Mouse (Mus musculus) forebrain, embryonic 16.5 days (tissue): ENCODE measurements around the gene E130114P18Rik. TPM values are rescaled to one million over a fixed set of nuclear protein-coding genes. Genes with fewer than 3 reads are reported as not detected.

Experiments
- ATAC-seq: fragments of 200-750 bp; cut with Nextera tagmentation; 2 replicates; pipeline ENCODE4 v1.8.0; 2017; ENCODE audit warnings: mild to moderate bottlenecking, moderate library complexity
- H3K27ac ChIP-seq: fragments of 300-500 bp; sonication (generic); 2 replicates; pipeline ENCODE4 v1.5.1; 2014; ENCODE audit warnings: low read length, control low read depth
- H3K27me3 ChIP-seq: fragments of 300-500 bp; sonication (generic); replicated peaks from 2 replicates; pipeline ENCODE4 v1.6.1; 2014; ENCODE audit warnings: low read length; ENCODE audit not compliant: control insufficient read depth, insufficient read depth
- H3K36me3 ChIP-seq: fragments of 300-500 bp; sonication (generic); 2 replicates; pipeline ENCODE4 v1.6.1; 2014; ENCODE audit not compliant: control insufficient read depth, insufficient read depth
- H3K4me1 ChIP-seq: fragments of 300-500 bp; sonication (generic); replicated peaks from 2 replicates; pipeline ENCODE4 v1.6.1; 2014; ENCODE audit warnings: low read length; ENCODE audit not compliant: control insufficient read depth, insufficient read depth
- H3K4me2 ChIP-seq: fragments of 300-500 bp; sonication (generic); 2 replicates; pipeline ENCODE4 v1.6.1; 2014; ENCODE audit warnings: mild to moderate bottlenecking, low read length, control low read depth
- H3K4me3 ChIP-seq: fragments of 300-500 bp; sonication (generic); replicated peaks from 2 replicates; pipeline ENCODE4 v1.5.1; 2014; ENCODE audit warnings: mild to moderate bottlenecking, low read length, control low read depth
- H3K9ac ChIP-seq: fragments of 300-500 bp; sonication (generic); replicated peaks from 2 replicates; pipeline ENCODE4 v1.6.1; 2014; ENCODE audit warnings: low read depth, low read length, control low read depth
- H3K9me3 ChIP-seq: fragments of 300-500 bp; sonication (generic); 2 replicates; pipeline ENCODE4 v1.6.1; 2016; ENCODE audit warnings: low read length; ENCODE audit not compliant: control insufficient read depth
- WGBS: fragments of 180-500 bp; shearing (Covaris S2); extraction: QIAGEN DNeasy Blood & Tissue Kit; methylation state at CpG from one replicate; pipeline ENCODE4 v1.1.7; 2014; 5-methylcytosine and 5-hydroxymethylcytosine counted together
- polyA plus RNA-seq: library from polyadenylated mRNA; unstranded; fragments of >200 nt; fragmentation: Nextera tagmentation; extraction: Ambion mirVana; gene quantifications from 2 replicates; pipeline ENCODE4 v1.2.1, GENCODE M21; 2015

E130114P18Rik gene
- polyA plus RNA-seq, 1 experiment from 2014 or later: 31.0 TPM

GRCm38 (mm10) chr4:97618668-97619373 is 159.1 kb downstream of the E130114P18Rik start:
- Histone ChIP-seq H3K9ac (peak overlapping the region; percentile 43; the same call in 1 of the 2 replicates), H3K4me3 (no peak overlapping the region; the same call in 1 of the 2 replicates), H3K27ac (peak overlapping the region; percentile 86), H3K27me3 (no peaks in the 10 kb centered on the region), H3K4me2 (peak overlapping the region; percentile 30), H3K9me3 (no peaks in the 10 kb centered on the region), H3K36me3 (no peaks in the 10 kb centered on the region), H3K4me1 (peaks cover 10% of the 10 kb centered on the region)
- ATAC-seq: peak; percentile 86
- WGBS: 24% methylated on average over 15 of the region's 15 CpGs

- H3K27ac ChIP-seq: no peak overlapping the region
- H3K9me3 ChIP-seq: no peaks in the 10 kb centered on the region
- no peaks in the 10 kb centered on the region for H3K27me3 ChIP-seq
- H3K9ac ChIP-seq: no peak overlapping the region
- WGBS: 81% methylated on average over 3 of the region's 3 CpGs
- H3K4me3 ChIP-seq: no peak overlapping the region
- no peak for ATAC-seq
- H3K4me1 ChIP-seq: peaks cover 32% of the 10 kb centered on the region
- H3K4me2 ChIP-seq: no peak overlapping the region
- no peaks in the 10 kb centered on the region for H3K36me3 ChIP-seq
Measured at GRCm38 (mm10) chr4:97615031-97615430, 162.8 kb downstream of the E130114P18Rik start.

GRCm38 (mm10) chr4:97611251-97611847 is 166.5 kb downstream of the E130114P18Rik start:
- Histone ChIP-seq H3K9me3 (no peaks in the 10 kb centered on the region), H3K36me3 (no peaks in the 10 kb centered on the region), H3K4me1 (peaks cover 50% of the 10 kb centered on the region), H3K27me3 (no peaks in the 10 kb centered on the region), H3K4me2 (peak overlapping the region; percentile 13; the same call in 1 of the 2 replicates), H3K4me3 (no peak overlapping the region), H3K9ac (0 out of 2 replicates have a peak overlapping the region, but pooled peaks have one; percentile 3), H3K27ac (peak overlapping the region; percentile 89)
- ATAC-seq: peak; percentile 73
- 27% methylated on average over 11 of the region's 11 CpGs for WGBS

- Histone ChIP-seq H3K27ac (peak overlapping the region; percentile 89), H3K9ac (no peak overlapping the region), H3K4me2 (peak overlapping the region; percentile 18), H3K4me1 (peaks cover 54% of the 10 kb centered on the region), H3K27me3 (no peaks in the 10 kb centered on the region), H3K9me3 (no peaks in the 10 kb centered on the region), H3K4me3 (no peak overlapping the region), H3K36me3 (no peaks in the 10 kb centered on the region)
- 9% methylated on average over 10 of the region's 10 CpGs for WGBS
- peak; percentile 76 for ATAC-seq
Measured at GRCm38 (mm10) chr4:97609831-97610727, 167.8 kb downstream of the E130114P18Rik start.

GRCm38 (mm10) chr4:97609329-97609728 is 168.5 kb downstream of the E130114P18Rik start:
- Histone ChIP-seq H3K9ac (no peak overlapping the region), H3K4me2 (peak overlapping the region; percentile 18; the same call in 1 of the 2 replicates), H3K27me3 (no peaks in the 10 kb centered on the region), H3K9me3 (no peaks in the 10 kb centered on the region), H3K4me3 (no peak overlapping the region), H3K36me3 (no peaks in the 10 kb centered on the region), H3K4me1 (peaks cover 54% of the 10 kb centered on the region), H3K27ac (peak overlapping the region; percentile 83)
- 44% methylated on average over 4 of the region's 4 CpGs for WGBS
- ATAC-seq: no peak

- Histone ChIP-seq H3K9me3 (no peaks in the 10 kb centered on the region), H3K36me3 (no peaks in the 10 kb centered on the region), H3K9ac (no peak overlapping the region), H3K4me3 (no peak overlapping the region), H3K27me3 (no peaks in the 10 kb centered on the region), H3K4me1 (peaks cover 54% of the 10 kb centered on the region), H3K27ac (peak overlapping the region; percentile 83), H3K4me2 (peak overlapping the region; percentile 18; the same call in 1 of the 2 replicates)
- ATAC-seq: no peak
- WGBS: 35% methylated on average over 8 of the region's 8 CpGs
Measured at GRCm38 (mm10) chr4:97608728-97609127, 169.2 kb downstream of the E130114P18Rik start.

- Histone ChIP-seq H3K27ac (peak overlapping the region; percentile 83), H3K9me3 (no peaks in the 10 kb centered on the region), H3K4me2 (no peak overlapping the region), H3K9ac (no peak overlapping the region), H3K27me3 (no peaks in the 10 kb centered on the region), H3K36me3 (no peaks in the 10 kb centered on the region), H3K4me1 (peaks cover 54% of the 10 kb centered on the region), H3K4me3 (no peak overlapping the region)
- 15% methylated on average over 3 of the region's 3 CpGs for WGBS
- no peak for ATAC-seq
Measured at GRCm38 (mm10) chr4:97608134-97608533, 169.7 kb downstream of the E130114P18Rik start.

GRCm38 (mm10) chr4:97607169-97607568 is 170.7 kb downstream of the E130114P18Rik start:
- H3K4me1 ChIP-seq: peaks cover 52% of the 10 kb centered on the region
- H3K4me3 ChIP-seq: no peak overlapping the region
- ATAC-seq: no peak
- no peaks in the 10 kb centered on the region for H3K9me3 ChIP-seq
- H3K27me3 ChIP-seq: no peaks in the 10 kb centered on the region
- no peaks in the 10 kb centered on the region for H3K36me3 ChIP-seq
- 64% methylated on average over 1 of the region's 1 CpGs for WGBS
- H3K27ac ChIP-seq: 0 out of 2 replicates have a peak overlapping the region, but pooled peaks have one; percentile 46
- H3K9ac ChIP-seq: no peak overlapping the region
- no peak overlapping the region for H3K4me2 ChIP-seq

GRCm38 (mm10) chr4:97606524-97606923 is 171.4 kb downstream of the E130114P18Rik start:
- Histone ChIP-seq H3K4me3 (no peak overlapping the region), H3K27me3 (no peaks in the 10 kb centered on the region), H3K9me3 (no peaks in the 10 kb centered on the region), H3K9ac (no peak overlapping the region), H3K27ac (0 out of 2 replicates have a peak overlapping the region, but pooled peaks have one; percentile 6), H3K36me3 (no peaks in the 10 kb centered on the region), H3K4me1 (peaks cover 49% of the 10 kb centered on the region), H3K4me2 (no peak overlapping the region)
- WGBS: 51% methylated on average over 8 of the region's 8 CpGs
- ATAC-seq: no peak; the same call in 1 of the 2 replicates
